Mouse (Mus musculus) left cerebral cortex, adult 8-10 months (tissue): Measurements from ENCODE around the gene Tmcc1. TPM values are rescaled to one million over a fixed set of nuclear protein-coding genes. Genes with fewer than 3 reads are reported as not detected.
"Not testable (repeated sequence)": the region's sequence is repeated elsewhere in the genome, so short reads cannot be mapped to it uniquely, and the experiment has no call there.

ENCODE experiments used
- DNase-seq, 2 experiments: peaks; one replicate each; pipeline ENCODE4 v3.0.0; 2022; ENCODE audit warnings: low spot score in 2 of 2
- total RNA-seq, 4 experiments: library from RNA; stranded (reverse); gene quantifications; 2 replicates each; pipeline ENCODE4 v1.2.4; 2022

Gene Tmcc1
- total RNA-seq, 4 experiments from 2014 or later: 65.1 to 76.5 (median 75.6) TPM

DNA sequence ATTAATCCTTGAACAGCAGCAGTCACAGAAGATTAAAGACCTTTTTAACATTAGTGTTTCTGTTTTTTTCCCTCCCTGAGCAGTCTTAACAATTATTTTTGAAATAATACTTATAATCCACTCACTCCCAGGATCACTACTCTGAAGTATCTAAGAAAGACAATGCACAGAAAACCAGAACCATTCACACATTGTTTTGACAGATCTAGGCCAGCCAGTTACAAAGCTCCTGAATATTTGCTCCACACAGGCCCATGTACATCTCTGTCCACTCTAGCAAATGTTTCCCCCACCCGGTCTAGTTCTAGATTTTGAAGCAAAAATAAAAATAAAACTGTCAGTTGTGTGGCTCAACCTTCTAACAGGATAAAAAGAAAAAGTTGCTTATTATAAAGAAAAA is 45.9 kb downstream of the Tmcc1 start:
- DNase-seq: no peak

DNA sequence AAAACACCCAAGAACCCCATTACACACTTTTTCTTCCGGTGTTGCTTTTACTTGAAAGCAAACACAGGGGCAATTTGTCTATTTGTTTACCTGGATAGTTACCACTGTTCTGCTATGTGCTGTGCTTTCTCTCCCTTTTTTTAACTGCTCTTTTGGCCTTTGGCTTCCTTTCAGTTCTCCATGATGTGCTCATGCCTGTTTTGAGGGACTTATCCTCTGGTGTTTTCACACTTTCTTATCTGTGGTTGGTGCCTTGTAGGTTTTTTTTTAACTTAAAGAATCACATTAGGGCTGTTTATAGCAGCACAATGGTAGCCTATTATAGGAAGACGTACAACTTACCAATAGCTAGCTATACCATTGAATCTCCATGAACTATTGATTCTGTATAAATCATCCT is 51.6 kb downstream of the Tmcc1 start:
- DNase-seq: no peak

DNA sequence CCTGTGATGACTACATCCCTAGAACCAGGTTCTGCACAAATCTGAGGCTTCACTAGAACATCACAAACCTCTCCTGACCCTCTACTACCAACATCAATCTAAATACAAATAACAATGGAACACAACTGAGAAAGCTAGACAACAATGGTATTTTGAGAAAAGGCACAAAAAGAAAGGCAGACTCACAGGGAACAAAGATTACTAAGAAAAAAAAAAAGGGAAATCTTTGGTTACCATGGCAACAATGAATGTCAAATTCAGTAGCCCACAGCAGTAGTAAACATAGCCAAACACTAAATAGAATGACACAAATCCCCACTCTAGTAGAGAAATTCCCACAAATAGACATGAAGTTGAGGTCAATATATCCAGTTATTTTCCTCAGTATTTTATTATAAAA is 52.5 kb downstream of the Tmcc1 start:
- no peak for DNase-seq

DNA sequence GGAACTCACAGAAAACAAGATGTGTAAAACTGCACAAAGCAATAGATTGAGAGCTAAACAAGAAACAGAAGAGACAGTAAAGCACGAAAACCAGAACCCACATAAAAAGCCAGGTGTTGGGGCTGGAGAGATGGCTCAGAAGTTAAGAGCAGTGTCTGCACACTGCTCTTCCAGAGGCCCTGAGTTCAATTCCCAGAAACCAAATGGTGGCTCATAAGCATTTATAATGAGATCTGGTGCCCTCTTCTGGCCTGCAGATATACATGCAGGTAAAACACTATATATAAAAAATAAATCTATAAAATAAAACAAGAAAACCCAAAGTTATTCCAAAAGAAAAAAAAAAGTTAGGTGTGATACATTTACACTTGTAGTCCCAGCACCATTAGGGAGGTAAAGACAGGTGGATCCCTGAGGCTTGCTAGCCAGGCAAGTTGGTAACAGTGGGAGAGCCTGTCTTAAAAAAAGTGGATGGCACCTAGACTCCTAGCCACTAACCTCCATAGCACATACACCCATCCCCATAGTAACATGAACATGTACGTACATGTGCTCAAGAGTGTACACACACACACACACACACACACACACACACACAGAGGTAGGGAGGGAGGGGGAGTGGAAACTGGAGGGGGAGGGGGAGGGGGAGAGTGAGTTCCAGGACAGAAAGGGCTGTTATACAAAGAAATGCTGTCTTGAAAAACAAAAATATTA is 54.0 kb downstream of the Tmcc1 start:
- no peak for DNase-seq

DNA sequence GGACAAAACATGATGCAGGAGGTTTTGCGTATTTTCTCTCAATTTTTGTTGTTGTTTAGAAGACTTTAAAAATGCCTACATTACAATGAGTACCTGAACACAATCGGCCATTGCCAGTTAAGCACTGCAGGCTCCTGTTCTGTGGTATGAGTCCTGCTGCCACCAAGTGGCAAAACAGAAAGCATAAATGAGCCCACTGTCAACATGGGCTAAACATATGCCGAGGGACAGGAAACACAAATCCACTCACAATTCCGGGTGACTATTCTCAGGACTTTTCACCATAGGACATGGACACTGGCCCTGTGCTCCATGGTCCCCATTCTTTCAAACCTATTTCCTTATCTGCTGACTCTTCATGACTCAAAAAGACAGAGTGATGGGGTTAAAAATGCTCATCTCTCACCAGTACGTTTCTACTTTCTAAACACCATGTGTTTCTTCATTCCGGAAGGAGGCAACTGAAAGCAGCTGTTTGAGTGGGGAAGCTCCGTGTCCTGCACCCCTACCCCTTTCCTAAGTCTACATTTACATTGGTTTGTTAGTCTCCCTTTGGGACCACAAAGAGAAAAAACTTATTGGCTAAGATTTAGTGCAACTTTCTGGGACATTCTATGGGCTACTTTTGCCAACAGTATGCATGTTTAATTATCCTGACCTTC is 57.2 kb downstream of the Tmcc1 start:
- no peak for DNase-seq

GRCm38 (mm10) chr6:116133756-116134155 is 59.5 kb downstream of the Tmcc1 start:
- no peak for DNase-seq

DNA sequence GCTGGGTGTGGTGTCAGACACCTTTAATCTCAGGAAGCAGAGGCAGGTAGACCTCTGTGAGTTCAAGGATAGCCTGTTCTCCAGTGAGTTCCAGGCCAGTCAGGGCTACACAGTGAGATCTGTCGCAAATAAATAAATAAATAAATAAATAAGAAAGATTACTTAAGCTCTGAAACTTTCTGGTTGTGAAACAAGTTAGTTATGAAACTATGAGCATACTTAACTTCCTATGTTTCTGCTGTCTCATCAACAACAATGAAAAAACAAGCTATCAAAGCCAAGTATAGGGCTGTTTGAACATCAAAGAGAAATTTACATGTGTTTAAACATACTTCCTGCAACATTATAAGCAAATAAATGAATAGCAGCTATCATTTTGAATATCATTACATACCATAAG is 61.5 kb downstream of the Tmcc1 start:
- DNase-seq: no peak

GRCm38 (mm10) chr6:116128710-116129109 is 64.6 kb downstream of the Tmcc1 start:
- DNase-seq: no peak

GRCm38 (mm10) chr6:116127918-116128443 is 65.3 kb downstream of the Tmcc1 start:
- DNase-seq: no peak

- DNase-seq: no peak
These were observed 66.7 kb downstream of the Tmcc1 start for GRCm38 (mm10) chr6:116126577-116126976.

GRCm38 (mm10) chr6:116122881-116123280 is 70.4 kb downstream of the Tmcc1 start:
- DNase-seq: no peak

DNA sequence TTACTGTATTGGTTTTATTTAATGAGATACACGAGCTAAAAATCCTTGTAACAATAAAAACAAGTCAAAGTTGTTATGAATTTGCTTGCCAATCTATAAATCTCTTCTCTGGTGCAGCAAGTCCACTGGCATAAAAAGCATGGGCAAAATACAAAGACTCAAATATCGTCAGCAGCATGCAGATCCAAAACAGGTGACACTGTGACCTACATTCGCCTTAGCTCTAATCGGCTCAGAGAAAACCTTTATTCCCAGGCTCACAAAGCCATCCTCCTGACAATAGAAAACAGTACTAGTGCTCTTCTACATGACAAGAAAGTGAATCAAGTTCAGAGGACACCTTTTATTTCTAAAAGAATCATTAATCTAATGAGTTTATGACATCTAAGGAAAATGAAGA is 73.6 kb downstream of the Tmcc1 start:
- DNase-seq: no peak

DNA sequence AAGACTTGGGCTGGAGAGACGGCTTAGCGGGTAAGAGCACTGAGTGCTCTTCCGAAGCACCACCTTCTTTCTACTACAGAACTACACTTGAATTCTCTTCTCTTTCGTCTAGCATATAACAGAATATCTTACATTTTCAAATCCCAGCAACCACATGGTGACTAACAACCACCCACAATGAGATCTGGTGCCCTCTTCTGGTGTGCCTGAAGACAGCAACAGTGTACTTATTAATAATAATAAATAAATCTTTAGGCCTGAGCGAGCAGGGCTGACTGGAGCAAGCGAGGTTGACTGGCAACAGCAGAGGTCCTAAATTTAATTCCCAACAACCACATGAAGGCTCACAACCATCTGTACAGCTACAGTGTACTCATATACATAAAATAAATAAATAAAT is 76.7 kb downstream of the Tmcc1 start:
- DNase-seq: not testable (repeated sequence)

GRCm38 (mm10) chr6:116110588-116110987 is 82.7 kb downstream of the Tmcc1 start:
- no peak for DNase-seq

- peak; percentile 13 to 18 for DNase-seq
These were observed 85.6 kb downstream of the Tmcc1 start for GRCm38 (mm10) chr6:116107471-116108358.

DNA sequence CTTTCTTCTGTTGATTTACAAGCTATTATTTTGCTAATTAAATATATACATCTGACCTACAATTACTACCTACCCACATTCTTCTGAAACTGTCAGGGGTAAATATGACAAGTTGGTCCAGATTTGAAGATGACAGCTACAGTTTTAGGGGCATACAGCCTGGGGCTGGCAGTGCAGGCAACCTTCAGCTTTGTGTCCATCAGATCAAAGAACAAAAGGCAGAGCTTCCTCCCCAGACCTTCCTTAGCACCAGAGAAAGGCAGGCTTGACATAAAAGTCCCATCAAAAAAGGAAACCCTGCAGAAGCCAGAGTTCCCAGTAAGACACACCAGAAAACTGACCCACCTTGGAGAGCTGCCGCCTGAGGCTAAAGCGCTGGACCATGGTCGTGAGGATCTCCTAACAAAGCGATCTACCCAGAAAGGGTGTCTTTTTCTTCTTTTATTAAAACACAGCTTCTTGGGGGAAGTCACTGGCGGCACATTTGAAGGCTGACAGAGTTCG is 86.3 kb downstream of the Tmcc1 start:
- no peak for DNase-seq

DNA sequence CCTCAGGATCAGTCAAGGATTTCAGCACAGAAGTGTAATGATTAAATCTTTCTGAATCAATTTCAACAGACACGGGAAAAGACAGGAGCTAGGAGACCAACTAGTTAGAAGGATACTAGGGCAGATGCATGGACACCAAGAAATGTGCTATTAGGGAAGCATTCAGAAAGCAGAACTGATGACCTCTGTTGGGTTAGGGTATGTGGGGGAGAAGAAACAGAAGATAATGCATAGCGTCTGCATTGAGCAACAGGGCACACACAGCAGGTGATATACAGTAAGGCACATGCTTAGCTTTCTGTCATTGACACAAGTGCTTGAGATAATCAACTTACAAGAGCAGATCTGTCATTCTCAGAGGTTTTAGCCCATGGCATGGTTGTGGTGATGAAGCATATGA is 95.7 kb downstream of the Tmcc1 start:
- no peak for DNase-seq

GRCm38 (mm10) chr6:116089402-116089801 is 103.9 kb downstream of the Tmcc1 start:
- DNase-seq: no peak

- no peak for DNase-seq
These were observed 107.2 kb downstream of the Tmcc1 start for GRCm38 (mm10) chr6:116086036-116086435.

- DNase-seq: no peak
These were observed 111.0 kb downstream of the Tmcc1 start for GRCm38 (mm10) chr6:116082239-116082638.

DNA sequence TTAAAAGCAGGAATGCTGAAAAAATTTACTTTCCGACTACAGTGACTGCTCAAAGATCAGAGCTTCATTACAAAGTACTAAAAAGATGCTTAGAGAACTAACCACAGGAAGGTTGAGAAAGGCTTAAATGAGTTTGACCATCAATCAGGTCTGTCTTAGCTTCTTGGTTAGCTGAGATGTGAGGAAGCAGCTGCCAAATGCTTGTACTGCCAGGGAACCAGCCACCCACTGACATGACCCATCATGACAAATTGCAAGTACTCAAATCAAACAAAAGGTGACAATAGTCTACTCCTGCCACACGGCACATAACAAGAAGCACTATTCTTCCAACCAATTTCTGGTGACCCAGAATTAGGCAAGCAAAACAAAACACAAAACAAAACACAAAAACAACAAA is 111.9 kb downstream of the Tmcc1 start:
- no peak for DNase-seq

GRCm38 (mm10) chr6:116080756-116081155 is 112.5 kb downstream of the Tmcc1 start:
- no peak for DNase-seq
